Mouse (Mus musculus) neural tube, embryonic 13.5 days (tissue): ENCODE results near the gene Hrh3. TPM values are rescaled to one million over a fixed set of nuclear protein-coding genes. Genes with fewer than 3 reads are reported as not detected.

Experiments
- ATAC-seq: fragments of 200-750 bp; cut with Nextera tagmentation; 2 replicates; pipeline ENCODE4 v1.8.0; 2017; ENCODE audit warnings: low read depth, mild to moderate bottlenecking, moderate TSS enrichment, moderate library complexity
- H3K27ac ChIP-seq: fragments of 300-500 bp; sonication (generic); replicated peaks from 2 replicates; pipeline ENCODE4 v1.5.1; 2015; ENCODE audit warnings: moderate library complexity, mild to moderate bottlenecking, inconsistent platforms
- H3K27me3 ChIP-seq: fragments of 300-500 bp; sonication (generic); 2 replicates; pipeline ENCODE4 v1.6.1; 2015; ENCODE audit warnings: mild to moderate bottlenecking, inconsistent platforms
- H3K36me3 ChIP-seq: fragments of 300-500 bp; sonication (generic); 2 replicates; pipeline ENCODE4 v1.6.1; 2015; ENCODE audit warnings: mild to moderate bottlenecking, inconsistent platforms
- H3K4me1 ChIP-seq: fragments of 300-500 bp; sonication (generic); replicated peaks from 2 replicates; pipeline ENCODE4 v1.6.1; 2015; ENCODE audit warnings: inconsistent platforms
- H3K4me2 ChIP-seq: fragments of 300-500 bp; sonication (generic); 2 replicates; pipeline ENCODE4 v1.6.1; 2015; ENCODE audit warnings: inconsistent platforms, mild to moderate bottlenecking, moderate library complexity
- H3K4me3 ChIP-seq: fragments of 300-500 bp; sonication (generic); 2 replicates; pipeline ENCODE4 v1.5.1; 2015; ENCODE audit warnings: mild to moderate bottlenecking, inconsistent platforms
- H3K9ac ChIP-seq: fragments of 300-500 bp; sonication (generic); 2 replicates; pipeline ENCODE4 v1.6.1; 2015; ENCODE audit warnings: moderate library complexity, mild to moderate bottlenecking, inconsistent platforms
- H3K9me3 ChIP-seq: fragments of 300-500 bp; sonication (generic); 2 replicates; pipeline ENCODE4 v1.6.1; 2016; ENCODE audit warnings: inconsistent platforms
- WGBS: fragments of 180-500 bp; shearing (Covaris S2); methylation state at CpG from one replicate; pipeline ENCODE4 v1.1.7; 2015; 5-methylcytosine and 5-hydroxymethylcytosine counted together
- polyA plus RNA-seq: library from polyadenylated mRNA; unstranded; fragments of >200 nt; fragmentation: Nextera tagmentation; extraction: Ambion mirVana; gene quantifications from 2 replicates; pipeline ENCODE4 v1.2.1, GENCODE M21; 2015

The Hrh3 gene
- polyA plus RNA-seq, 1 experiment from 2014 or later: 2.5 TPM

GRCm38 (mm10) chr2:180103151-180103977, 924 bp downstream of the Hrh3 start:
- peak overlapping the region; percentile 62 for H3K4me3 ChIP-seq
- H3K4me1 ChIP-seq: peaks cover 48% of the 10 kb centered on the region
- no peak overlapping the region for H3K27ac ChIP-seq
- H3K27me3 ChIP-seq: peaks cover 77% of the 10 kb centered on the region
- under 1% methylated on average over 57 of the region's 57 CpGs for WGBS
- H3K9ac ChIP-seq: peak overlapping the region; percentile 70
- ATAC-seq: peak; percentile 6; the same call in 1 of the 2 replicates
- H3K4me2 ChIP-seq: peak overlapping the region; percentile 96
- no peaks in the 10 kb centered on the region for H3K9me3 ChIP-seq
- no peaks in the 10 kb centered on the region for H3K36me3 ChIP-seq

GRCm38 (mm10) chr2:180099529-180099928, 4.8 kb downstream of the Hrh3 start:
- Histone ChIP-seq H3K36me3 (no peaks in the 10 kb centered on the region), H3K4me2 (peak overlapping the region; percentile 31), H3K9me3 (no peaks in the 10 kb centered on the region), H3K27me3 (peaks cover 73% of the 10 kb centered on the region), H3K9ac (peak overlapping the region; percentile 44), H3K4me1 (peaks cover 44% of the 10 kb centered on the region), H3K4me3 (no peak overlapping the region), H3K27ac (no peak overlapping the region)
- no peak for ATAC-seq
- WGBS: 4% methylated on average over 15 of the region's 15 CpGs

GRCm38 (mm10) chr2:180098167-180098566, 6.1 kb downstream of the Hrh3 start:
- Histone ChIP-seq H3K9ac (no peak overlapping the region), H3K36me3 (no peaks in the 10 kb centered on the region), H3K4me3 (no peak overlapping the region), H3K27me3 (peaks cover 60% of the 10 kb centered on the region), H3K27ac (no peak overlapping the region), H3K4me1 (peaks cover 31% of the 10 kb centered on the region), H3K9me3 (no peaks in the 10 kb centered on the region), H3K4me2 (no peak overlapping the region)
- ATAC-seq: no peak
- 43% methylated on average over 5 of the region's 5 CpGs for WGBS

GRCm38 (mm10) chr2:180097585-180097984, 6.7 kb downstream of the Hrh3 start:
- WGBS: 41% methylated on average over 3 of the region's 3 CpGs
- ATAC-seq: no peak
- no peak overlapping the region for H3K9ac ChIP-seq
- no peak overlapping the region for H3K4me2 ChIP-seq
- H3K9me3 ChIP-seq: no peaks in the 10 kb centered on the region
- peaks cover 25% of the 10 kb centered on the region for H3K4me1 ChIP-seq
- no peak overlapping the region for H3K4me3 ChIP-seq
- no peaks in the 10 kb centered on the region for H3K36me3 ChIP-seq
- no peak overlapping the region for H3K27ac ChIP-seq
- peaks cover 54% of the 10 kb centered on the region for H3K27me3 ChIP-seq

GRCm38 (mm10) chr2:180095711-180096110, 8.6 kb downstream of the Hrh3 start:
- Histone ChIP-seq H3K4me1 (peaks cover 20% of the 10 kb centered on the region), H3K27ac (no peak overlapping the region), H3K9ac (no peak overlapping the region), H3K4me3 (no peak overlapping the region), H3K27me3 (peaks cover 35% of the 10 kb centered on the region), H3K4me2 (no peak overlapping the region), H3K9me3 (no peaks in the 10 kb centered on the region), H3K36me3 (no peaks in the 10 kb centered on the region)
- WGBS: 28% methylated on average over 5 of the region's 5 CpGs
- 0 out of 2 replicates have a peak, but pooled peaks have one; percentile 32 for ATAC-seq

- no peak overlapping the region for H3K4me3 ChIP-seq
- no peaks in the 10 kb centered on the region for H3K27me3 ChIP-seq
- no peak overlapping the region for H3K27ac ChIP-seq
- no peaks in the 10 kb centered on the region for H3K9me3 ChIP-seq
- peaks cover 5% of the 10 kb centered on the region; the same call in 1 of the 2 replicates for H3K4me1 ChIP-seq
- H3K9ac ChIP-seq: no peak overlapping the region
- no peak for ATAC-seq
- WGBS: 70% methylated on average over 11 of the region's 11 CpGs
- H3K4me2 ChIP-seq: no peak overlapping the region
- peaks cover 14% of the 10 kb centered on the region for H3K36me3 ChIP-seq
Measured at GRCm38 (mm10) chr2:180090285-180090684, 14.0 kb downstream of the Hrh3 start.

- H3K4me2 ChIP-seq: no peak overlapping the region
- no peak for ATAC-seq
- H3K27me3 ChIP-seq: no peaks in the 10 kb centered on the region
- no peak overlapping the region for H3K27ac ChIP-seq
- no peaks in the 10 kb centered on the region for H3K9me3 ChIP-seq
- no peak overlapping the region for H3K4me3 ChIP-seq
- H3K36me3 ChIP-seq: peaks cover 36% of the 10 kb centered on the region
- 93% methylated on average over 4 of the region's 4 CpGs for WGBS
- no peak overlapping the region for H3K9ac ChIP-seq
- H3K4me1 ChIP-seq: peaks cover 5% of the 10 kb centered on the region; the same call in 1 of the 2 replicates
Measured at GRCm38 (mm10) chr2:180087472-180087871, 16.8 kb downstream of the Hrh3 start.

- H3K4me2 ChIP-seq: no peak overlapping the region
- peaks cover 5% of the 10 kb centered on the region; the same call in 1 of the 2 replicates for H3K4me1 ChIP-seq
- no peak overlapping the region for H3K9ac ChIP-seq
- 75% methylated on average over 5 of the region's 5 CpGs for WGBS
- ATAC-seq: 0 out of 2 replicates have a peak, but pooled peaks have one; percentile 21
- H3K4me3 ChIP-seq: no peak overlapping the region
- H3K9me3 ChIP-seq: no peaks in the 10 kb centered on the region
- H3K27me3 ChIP-seq: no peaks in the 10 kb centered on the region
- peaks cover 44% of the 10 kb centered on the region for H3K36me3 ChIP-seq
- peak overlapping the region; percentile 23; the same call in 1 of the 2 replicates for H3K27ac ChIP-seq
Measured at GRCm38 (mm10) chr2:180086637-180087027, 17.7 kb downstream of the Hrh3 start.

GRCm38 (mm10) chr2:180085926-180086636, 18.2 kb downstream of the Hrh3 start:
- WGBS: 73% methylated on average over 16 of the region's 16 CpGs
- Histone ChIP-seq H3K4me3 (no peak overlapping the region), H3K9ac (no peak overlapping the region), H3K4me1 (peaks cover 5% of the 10 kb centered on the region; the same call in 1 of the 2 replicates), H3K4me2 (no peak overlapping the region), H3K9me3 (no peaks in the 10 kb centered on the region), H3K36me3 (peaks cover 47% of the 10 kb centered on the region), H3K27me3 (no peaks in the 10 kb centered on the region), H3K27ac (peak overlapping the region; percentile 23; the same call in 1 of the 2 replicates)
- 0 out of 2 replicates have a peak, but pooled peaks have one; percentile 13 for ATAC-seq

- Histone ChIP-seq H3K4me3 (no peak overlapping the region), H3K27ac (no peak overlapping the region), H3K4me1 (peaks cover 5% of the 10 kb centered on the region; the same call in 1 of the 2 replicates), H3K4me2 (no peak overlapping the region), H3K9ac (no peak overlapping the region), H3K27me3 (no peaks in the 10 kb centered on the region), H3K36me3 (peaks cover 51% of the 10 kb centered on the region), H3K9me3 (no peaks in the 10 kb centered on the region)
- 50% methylated on average over 3 of the region's 3 CpGs for WGBS
- no peak for ATAC-seq
Measured at GRCm38 (mm10) chr2:180084565-180084964, 19.7 kb downstream of the Hrh3 start.

- peaks cover 5% of the 10 kb centered on the region; the same call in 1 of the 2 replicates for H3K4me1 ChIP-seq
- no peak overlapping the region for H3K4me2 ChIP-seq
- no peak for ATAC-seq
- peaks cover 66% of the 10 kb centered on the region for H3K36me3 ChIP-seq
- WGBS: 88% methylated on average over 10 of the region's 10 CpGs
- H3K9ac ChIP-seq: no peak overlapping the region
- no peak overlapping the region for H3K4me3 ChIP-seq
- H3K27ac ChIP-seq: no peak overlapping the region
- no peaks in the 10 kb centered on the region for H3K27me3 ChIP-seq
- H3K9me3 ChIP-seq: no peaks in the 10 kb centered on the region
Measured at GRCm38 (mm10) chr2:180083063-180083462, 21.2 kb downstream of the Hrh3 start.

- H3K4me3 ChIP-seq: no peak overlapping the region
- H3K4me2 ChIP-seq: no peak overlapping the region
- no peak for ATAC-seq
- H3K27me3 ChIP-seq: no peaks in the 10 kb centered on the region
- peaks cover 68% of the 10 kb centered on the region for H3K36me3 ChIP-seq
- no peaks in the 10 kb centered on the region for H3K4me1 ChIP-seq
- no peak overlapping the region for H3K9ac ChIP-seq
- H3K27ac ChIP-seq: no peak overlapping the region
- no peaks in the 10 kb centered on the region for H3K9me3 ChIP-seq
- 89% methylated on average over 8 of the region's 8 CpGs for WGBS
Measured at GRCm38 (mm10) chr2:180080680-180081079, 23.6 kb downstream of the Hrh3 start.
